Mouse (Mus musculus) myocyte (in vitro differentiated cells): ENCODE results near the gene 2900092C05Rik.

Source experiments
- CEBPB ChIP-seq: IDR thresholded peaks from 2 replicates; pipeline ENCODE4 v1.6.1; 2011; ENCODE audit warnings: mild to moderate bottlenecking, moderate library complexity; ENCODE audit not compliant: poor library complexity, insufficient read depth, severe bottlenecking
- MAX ChIP-seq: IDR thresholded peaks from one replicate; pipeline ENCODE4 v1.6.1; 2011; ENCODE audit warnings: low read depth, mild to moderate bottlenecking, control low read depth
- POLR2A ChIP-seq: IDR thresholded peaks from one replicate; pipeline ENCODE4 v1.6.1; 2011; ENCODE audit warnings: low read depth, mild to moderate bottlenecking, control low read depth, moderate library complexity; ENCODE audit not compliant: insufficient read length
- POLR2AphosphoS2 ChIP-seq: IDR thresholded peaks from one replicate; pipeline ENCODE4 v1.6.1; 2011; ENCODE audit warnings: low read depth, control low read depth; ENCODE audit not compliant: insufficient read length
- SRF ChIP-seq: IDR thresholded peaks from one replicate; pipeline ENCODE4 v1.6.1; 2011; ENCODE audit warnings: low read depth; ENCODE audit not compliant: control insufficient read depth, insufficient read length
- TCF12 ChIP-seq: IDR thresholded peaks from one replicate; pipeline ENCODE4 v1.6.1; 2011; ENCODE audit warnings: mild to moderate bottlenecking, control low read depth; ENCODE audit not compliant: poor library complexity, insufficient read depth, severe bottlenecking
- USF1 ChIP-seq: IDR thresholded peaks from one replicate; pipeline ENCODE4 v1.6.1; 2011; ENCODE audit warnings: low read depth, mild to moderate bottlenecking, control low read depth, moderate library complexity

GRCm38 (mm10) chr7:12486691-12487090 lies 25.6 kb upstream of the 2900092C05Rik start:
- no peak for TF ChIP-seq POLR2AphosphoS2
- no peak for TF ChIP-seq POLR2A
- no peak for TF ChIP-seq TCF12
- TF ChIP-seq MAX: no peak
- TF ChIP-seq USF1: no peak
- TF ChIP-seq SRF: no peak
- no peak for TF ChIP-seq CEBPB
